Mouse (Mus musculus) cerebellum, adult 2 months (tissue): ENCODE measurements around the gene Rnf19b. TPM values are rescaled to one million over a fixed set of nuclear protein-coding genes. Genes with fewer than 3 reads are reported as not detected.

Experiments used
- DNase-seq, 2 experiments: peaks; one replicate each; pipeline ENCODE4 v3.0.0; 2021
- H3K27ac ChIP-seq: fragments of 200-500 bp; 2 replicates; pipeline ENCODE4 v1.5.1; 2012; ENCODE audit warnings: low read length, control low read depth, inconsistent platforms; ENCODE audit not compliant: insufficient read depth
- H3K27me3 ChIP-seq: fragments of 200-500 bp; 2 replicates; pipeline ENCODE4 v1.6.1; 2012; ENCODE audit warnings: inconsistent platforms, mild to moderate bottlenecking, low read length, moderate library complexity; ENCODE audit not compliant: control insufficient read depth, insufficient read depth
- H3K4me1 ChIP-seq: fragments of 200-500 bp; 2 replicates; pipeline ENCODE4 v1.6.1; 2011; ENCODE audit warnings: low read length; ENCODE audit not compliant: control insufficient read depth, insufficient read depth
- H3K4me3 ChIP-seq: fragments of 200-500 bp; replicated peaks from 2 replicates; pipeline ENCODE3; 2011; ENCODE audit warnings: mild to moderate bottlenecking, low read depth, low read length, control low read depth; ENCODE audit not compliant: insufficient read depth
- CTCF ChIP-seq: fragments of 200-500 bp; IDR thresholded peaks from 2 replicates; pipeline ENCODE4 v1.5.1; 2011; ENCODE audit warnings: low read depth, mild to moderate bottlenecking, control low read depth, low read length, moderate library complexity, borderline replicate concordance; ENCODE audit not compliant: insufficient read depth
- POLR2A ChIP-seq: fragments of 200-500 bp; IDR thresholded peaks from 2 replicates; pipeline ENCODE4 v1.6.1; 2011; ENCODE audit warnings: low read length, control low read depth, borderline replicate concordance; ENCODE audit not compliant: insufficient read depth
- WGBS: fragments of 180-500 bp; shearing (Covaris S2); methylation state at CpG from one replicate; pipeline ENCODE4 v1.1.7; 2018; 5-methylcytosine and 5-hydroxymethylcytosine counted together
- polyA plus RNA-seq: library from polyadenylated mRNA; depleted of rRNA; stranded (reverse); fragments of >200 nt; gene quantifications from 2 replicates; pipeline ENCODE4 v1.2.3, GENCODE M21; 2012

The Rnf19b gene
- polyA plus RNA-seq, 1 experiment, result 137 TPM

GRCm38 (mm10) chr4:129019788-129020187, 38.3 kb upstream of the Rnf19b start:
- TF ChIP-seq POLR2A, result no peak
- no peaks in the 10 kb centered on the region for H3K27me3 ChIP-seq
- no peak overlapping the region for H3K27ac ChIP-seq
- H3K4me1 ChIP-seq, result peaks cover 17% of the 10 kb centered on the region
- H3K4me3 ChIP-seq, result no peak overlapping the region
- WGBS, result 21% methylated on average over 9 of the region's 9 CpGs
- DNase-seq, result peak; percentile 53 to 54

GRCm38 (mm10) chr4:129020454-129020853, 37.6 kb upstream of the Rnf19b start:
- peak; percentile 77 to 81 for DNase-seq
- WGBS, result 4% methylated on average over 6 of the region's 6 CpGs
- no peak overlapping the region for H3K4me3 ChIP-seq
- H3K27ac ChIP-seq, result no peak overlapping the region
- no peak for TF ChIP-seq POLR2A
- TF ChIP-seq CTCF, result no peak
- no peaks in the 10 kb centered on the region for H3K27me3 ChIP-seq
- peaks cover 17% of the 10 kb centered on the region for H3K4me1 ChIP-seq

GRCm38 (mm10) chr4:129021426-129021825, 36.6 kb upstream of the Rnf19b start:
- 91% methylated on average over 3 of the region's 3 CpGs for WGBS
- H3K4me1 ChIP-seq, result peaks cover 17% of the 10 kb centered on the region
- H3K27ac ChIP-seq, result no peak overlapping the region
- TF ChIP-seq POLR2A, result no peak
- no peaks in the 10 kb centered on the region for H3K27me3 ChIP-seq
- DNase-seq, result no peak
- H3K4me3 ChIP-seq, result no peak overlapping the region

GRCm38 (mm10) chr4:129021886-129022285, 36.2 kb upstream of the Rnf19b start:
- 91% methylated on average over 4 of the region's 4 CpGs for WGBS
- no peak overlapping the region for H3K27ac ChIP-seq
- no peak for TF ChIP-seq CTCF
- no peak for TF ChIP-seq POLR2A
- H3K4me1 ChIP-seq, result peaks cover 17% of the 10 kb centered on the region
- H3K4me3 ChIP-seq, result no peak overlapping the region
- DNase-seq, result no peak
- H3K27me3 ChIP-seq, result no peaks in the 10 kb centered on the region

GRCm38 (mm10) chr4:129023884-129024283, 34.2 kb upstream of the Rnf19b start:
- DNase-seq, result no peak
- 89% methylated on average over 6 of the region's 6 CpGs for WGBS

GRCm38 (mm10) chr4:129024775-129025174, 33.3 kb upstream of the Rnf19b start:
- H3K4me1 ChIP-seq, result peaks cover 13% of the 10 kb centered on the region
- H3K27ac ChIP-seq, result no peak overlapping the region
- no peak overlapping the region for H3K4me3 ChIP-seq
- no peaks in the 10 kb centered on the region for H3K27me3 ChIP-seq
- WGBS, result 32% methylated on average over 6 of the region's 6 CpGs
- TF ChIP-seq CTCF, result no peak
- TF ChIP-seq POLR2A, result no peak
- DNase-seq, result peak; percentile 41 to 48

More at GRCm38 (mm10) chr4:129023884-129024283, 34.2 kb upstream of the Rnf19b start:
- Histone ChIP-seq H3K27ac (no peak overlapping the region), H3K4me1 (peaks cover 17% of the 10 kb centered on the region), H3K4me3 (no peak overlapping the region), H3K27me3 (no peaks in the 10 kb centered on the region)
- no peak for TF ChIP-seq POLR2A
- TF ChIP-seq CTCF, result no peak

GRCm38 (mm10) chr4:129025707-129026106, 32.4 kb upstream of the Rnf19b start:
- no peak overlapping the region for H3K4me3 ChIP-seq
- DNase-seq, result no peak
- TF ChIP-seq CTCF, result no peak
- no peak for TF ChIP-seq POLR2A
- H3K4me1 ChIP-seq, result peaks cover 4% of the 10 kb centered on the region; the same call in 1 of the 2 replicates
- 96% methylated on average over 3 of the region's 3 CpGs for WGBS
- H3K27ac ChIP-seq, result no peak overlapping the region
- H3K27me3 ChIP-seq, result no peaks in the 10 kb centered on the region

- no peak overlapping the region for H3K27ac ChIP-seq
- H3K4me3 ChIP-seq, result no peak overlapping the region
- H3K27me3 ChIP-seq, result no peaks in the 10 kb centered on the region
- 95% methylated on average over 4 of the region's 4 CpGs for WGBS
- peaks cover 15% of the 10 kb centered on the region for H3K4me1 ChIP-seq
- no peak for DNase-seq
- TF ChIP-seq POLR2A, result no peak
- TF ChIP-seq CTCF, result no peak
Measured at GRCm38 (mm10) chr4:129030746-129031145, 27.3 kb upstream of the Rnf19b start.

GRCm38 (mm10) chr4:129031408-129031965, 26.6 kb upstream of the Rnf19b start:
- 95% methylated on average over 8 of the region's 8 CpGs for WGBS
- Histone ChIP-seq H3K4me3 (no peak overlapping the region), H3K27ac (no peak overlapping the region), H3K27me3 (no peaks in the 10 kb centered on the region), H3K4me1 (peaks cover 15% of the 10 kb centered on the region)
- TF ChIP-seq CTCF (no peak), POLR2A (no peak)
- no peak for DNase-seq
